Mouse (Mus musculus) left cerebral cortex, postnatal 36 days (tissue): ENCODE measurements at regions not wholly inside any gene's neighbourhood (a gene's known extent, or its start where the extent isn't known, plus 50 kb on each side); places are given as distances from the start of the nearest gene placed in this dataset.

Source experiments
- DNase-seq, 2 experiments: peaks; one replicate each; pipeline ENCODE4 v3.0.0; 2021 to 2022; ENCODE audit warnings: low spot score in 2 of 2, mixed read lengths in 1 of 2
- intact Hi-C: fragments of 180-260 bp; cut with DNase I; formaldehyde crosslinking; loops from one replicate; pipeline ENCODE4 v1.15.1; 2025

GRCm38 (mm10) chr1:169802053-169802830 lies 54.8 kb upstream of the Rgs4 start:
- intact Hi-C loops, result no loop called here
- DNase-seq, result no peak
